Mouse (Mus musculus) ES-Bruce4 (cell line): ENCODE data around the gene Vps35l. TPM values are rescaled to one million over a fixed set of nuclear protein-coding genes. Genes with fewer than 3 reads are reported as not detected.

ENCODE experiments used
- H3K27ac ChIP-seq: 2 replicates; pipeline ENCODE4 v1.5.1; 2012; ENCODE audit warnings: low read length, inconsistent platforms; ENCODE audit not compliant: insufficient read depth
- H3K27me3 ChIP-seq: 2 replicates; pipeline ENCODE4 v1.6.1; 2012; ENCODE audit warnings: mild to moderate bottlenecking, low read length, inconsistent platforms; ENCODE audit not compliant: control insufficient read depth, poor library complexity, insufficient read depth, severe bottlenecking
- H3K36me3 ChIP-seq: 2 replicates; pipeline ENCODE4 v1.6.1; 2012; ENCODE audit warnings: inconsistent platforms, mild to moderate bottlenecking, low read length, moderate library complexity; ENCODE audit not compliant: control insufficient read depth, poor library complexity, insufficient read depth, severe bottlenecking
- H3K4me1 ChIP-seq: one replicate; pipeline ENCODE4 v1.8.1; 2011; ENCODE audit warnings: low read length; ENCODE audit not compliant: control insufficient read depth, insufficient read depth
- H3K4me3 ChIP-seq: 2 replicates; pipeline ENCODE4 v1.5.1; 2011; ENCODE audit warnings: low read depth, mild to moderate bottlenecking, low read length
- H3K9ac ChIP-seq: 2 replicates; pipeline ENCODE4 v1.6.1; 2012; ENCODE audit warnings: low read depth, mild to moderate bottlenecking, inconsistent platforms; ENCODE audit not compliant: poor library complexity, severe bottlenecking
- H3K9me3 ChIP-seq: replicated peaks from 2 replicates; pipeline ENCODE4 v1.6.1; 2012; ENCODE audit warnings: mild to moderate bottlenecking, low read length, inconsistent platforms; ENCODE audit not compliant: control insufficient read depth, poor library complexity, insufficient read depth, severe bottlenecking
- CTCF ChIP-seq: IDR thresholded peaks from one replicate; pipeline ENCODE4 v1.8.1; 2011; ENCODE audit warnings: low read depth, low read length
- EP300 ChIP-seq: IDR thresholded peaks from 2 replicates; pipeline ENCODE4 v1.6.1; 2011; ENCODE audit warnings: low read depth, low read length; ENCODE audit not compliant: insufficient read depth
- POLR2A ChIP-seq: IDR thresholded peaks from one replicate; pipeline ENCODE4 v1.8.1; 2011; ENCODE audit warnings: low read length; ENCODE audit not compliant: insufficient read depth
- polyA plus RNA-seq: library from polyadenylated mRNA; stranded (reverse); fragments of >200 nt; gene quantifications from 2 replicates; pipeline ENCODE4 v1.2.4, GENCODE M21; 2011; ENCODE audit warnings: low read depth; ENCODE audit not compliant: missing spikeins, insufficient read depth, insufficient read length

Gene Vps35l
- polyA plus RNA-seq, 1 experiment = 54.7 TPM

- Histone ChIP-seq H3K4me1 (peaks cover 13% of the 10 kb centered on the region), H3K36me3 (no peaks in the 10 kb centered on the region), H3K27ac (no peak overlapping the region), H3K9ac (no peak overlapping the region), H3K4me3 (no peak overlapping the region), H3K27me3 (no peaks in the 10 kb centered on the region), H3K9me3 (no peaks in the 10 kb centered on the region)
- TF ChIP-seq EP300 (no peak), CTCF (no peak), POLR2A (no peak)
Measured at GRCm38 (mm10) chr7:118819666-118820065, 79.6 kb downstream of the Vps35l start.

GRCm38 (mm10) chr7:118821356-118821755, 81.3 kb downstream of the Vps35l start:
- no peaks in the 10 kb centered on the region for H3K36me3 ChIP-seq
- H3K9me3 ChIP-seq = no peaks in the 10 kb centered on the region
- peaks cover 13% of the 10 kb centered on the region for H3K4me1 ChIP-seq
- no peak overlapping the region for H3K4me3 ChIP-seq
- no peaks in the 10 kb centered on the region for H3K27me3 ChIP-seq
- H3K27ac ChIP-seq = peak overlapping the region; percentile 61
- H3K9ac ChIP-seq = no peak overlapping the region
- no peak for TF ChIP-seq CTCF
- TF ChIP-seq EP300 = no peak
- TF ChIP-seq POLR2A = no peak

GRCm38 (mm10) chr7:118821887-118822556, 82.0 kb downstream of the Vps35l start:
- H3K27ac ChIP-seq = 0 out of 2 replicates have a peak overlapping the region, but pooled peaks have one; percentile 39
- TF ChIP-seq CTCF = no peak
- no peak for TF ChIP-seq POLR2A
- no peaks in the 10 kb centered on the region for H3K27me3 ChIP-seq
- no peak overlapping the region for H3K9ac ChIP-seq
- no peaks in the 10 kb centered on the region for H3K9me3 ChIP-seq
- no peak overlapping the region for H3K4me3 ChIP-seq
- no peaks in the 10 kb centered on the region for H3K36me3 ChIP-seq
- peaks cover 13% of the 10 kb centered on the region for H3K4me1 ChIP-seq

- Histone ChIP-seq H3K4me3 (no peak overlapping the region), H3K36me3 (no peaks in the 10 kb centered on the region), H3K9ac (no peak overlapping the region), H3K27ac (no peak overlapping the region), H3K27me3 (no peaks in the 10 kb centered on the region), H3K4me1 (peaks cover 5% of the 10 kb centered on the region), H3K9me3 (no peaks in the 10 kb centered on the region)
- TF ChIP-seq CTCF (no peak), EP300 (no peak), POLR2A (no peak)
Measured at GRCm38 (mm10) chr7:118824451-118824850, 84.4 kb downstream of the Vps35l start.

- no peak overlapping the region for H3K4me3 ChIP-seq
- no peaks in the 10 kb centered on the region for H3K27me3 ChIP-seq
- no peak overlapping the region for H3K9ac ChIP-seq
- no peaks in the 10 kb centered on the region for H3K9me3 ChIP-seq
- H3K4me1 ChIP-seq = peaks cover 5% of the 10 kb centered on the region
- TF ChIP-seq EP300 = no peak
- no peak for TF ChIP-seq CTCF
- TF ChIP-seq POLR2A = no peak
- no peaks in the 10 kb centered on the region for H3K36me3 ChIP-seq
- H3K27ac ChIP-seq = no peak overlapping the region
Measured at GRCm38 (mm10) chr7:118827975-118828416, 88.0 kb downstream of the Vps35l start.

GRCm38 (mm10) chr7:118837901-118838300, 97.9 kb downstream of the Vps35l start:
- Histone ChIP-seq H3K27ac (no peak overlapping the region), H3K9me3 (no peaks in the 10 kb centered on the region), H3K4me1 (no peaks in the 10 kb centered on the region), H3K4me3 (no peak overlapping the region), H3K27me3 (no peaks in the 10 kb centered on the region), H3K9ac (no peak overlapping the region), H3K36me3 (no peaks in the 10 kb centered on the region)
- no peak for TF ChIP-seq CTCF
- TF ChIP-seq EP300 = no peak
- TF ChIP-seq POLR2A = no peak
